Mouse (Mus musculus) kidney, adult 2 months (tissue): ENCODE measurements at regions not wholly inside any gene's neighbourhood (a gene's known extent, or its start where the extent isn't known, plus 50 kb on each side); places are given as distances from the start of the nearest gene placed in this dataset.

Experiments used
- CTCF ChIP-seq: fragments of 200-500 bp; conservative IDR thresholded peaks from 2 replicates; pipeline ENCODE4 v1.5.1; 2011; ENCODE audit warnings: low read depth, mild to moderate bottlenecking, control low read depth, low read length, moderate library complexity, mixed read lengths; ENCODE audit not compliant: insufficient read depth, insufficient read length
- POLR2A ChIP-seq: fragments of 200-500 bp; IDR thresholded peaks from one replicate; pipeline ENCODE4 v1.6.1; 2011; ENCODE audit warnings: low read depth, low read length, control low read depth

- TF ChIP-seq CTCF = no peak
- TF ChIP-seq POLR2A = no peak
Observed at GRCm38 (mm10) chr9:46511307-46511706, 191.5 kb upstream of the 4931429L15Rik start.
